Mouse (Mus musculus) CH12.LX (cell line): ENCODE results near the gene Cables2. TPM values are rescaled to one million over a fixed set of nuclear protein-coding genes. Genes with fewer than 3 reads are reported as not detected.
A peak's percentile ranks its signal among the peaks of the same experiment; 100 is the strongest.

ENCODE experiments used
- DNase-seq: peaks from one replicate; pipeline ENCODE4 v3.0.0-alpha.2; 2013; ENCODE audit errors: extremely low read depth
- H3K27ac ChIP-seq: 2 replicates; pipeline ENCODE4 v1.5.1; 2012; ENCODE audit warnings: low read depth, mild to moderate bottlenecking, control low read depth, moderate library complexity; ENCODE audit not compliant: insufficient read depth
- H3K27me3 ChIP-seq: replicated peaks from 2 replicates; pipeline ENCODE3; 2012; ENCODE audit warnings: inconsistent platforms
- H3K36me3 ChIP-seq, 2 experiments: replicated peaks in 1 of 2; 2 replicates each; pipeline versions ENCODE3 to v1.6.1; 2012; ENCODE audit warnings: inconsistent platforms in 1 of 2, low read length in 1 of 2, mild to moderate bottlenecking in 1 of 2, mixed read lengths in 1 of 2, moderate library complexity in 1 of 2; ENCODE audit not compliant: control insufficient read depth in 1 of 2, insufficient read depth in 1 of 2
- H3K4me1 ChIP-seq, 2 experiments: 2 replicates each; pipeline ENCODE4 v1.6.1; 2012; ENCODE audit warnings: inconsistent platforms in 1 of 2, moderate library complexity in 1 of 2; ENCODE audit not compliant: insufficient read depth in 2 of 2, control insufficient read depth in 1 of 2
- H3K4me2 ChIP-seq: 2 replicates; pipeline ENCODE4 v1.6.1; 2012; ENCODE audit warnings: low read depth, mild to moderate bottlenecking, control low read depth; ENCODE audit not compliant: poor library complexity, insufficient read depth, severe bottlenecking
- H3K4me3 ChIP-seq, 3 experiments: fragments of 150-350 bp in 1 of 3; sonication (generic) in 1 of 3; replicated peaks in 1 of 3; 2 replicates each; pipeline versions ENCODE3 to v1.5.1; 2011 to 2012; ENCODE audit warnings: low read depth in 2 of 3, low read length in 2 of 3, mild to moderate bottlenecking in 2 of 3, moderate library complexity in 2 of 3, control low read depth in 1 of 3, improper control_type of control experiment in 1 of 3, inconsistent platforms in 1 of 3, mixed read lengths in 1 of 3; ENCODE audit not compliant: poor library complexity in 1 of 3
- H3K79me2 ChIP-seq: replicated peaks from 2 replicates; pipeline ENCODE4 v1.6.1; 2012; ENCODE audit warnings: mild to moderate bottlenecking, moderate library complexity; ENCODE audit not compliant: control insufficient read depth, poor library complexity, insufficient read depth, severe bottlenecking; ENCODE audit errors: extremely low read depth
- H3K9ac ChIP-seq: 2 replicates; pipeline ENCODE4 v1.6.1; 2012; ENCODE audit warnings: low read depth, mild to moderate bottlenecking, control low read depth, moderate library complexity; ENCODE audit not compliant: insufficient read depth
- H3K9me3 ChIP-seq: replicated peaks from 2 replicates; pipeline ENCODE3; 2012; ENCODE audit warnings: low read length, inconsistent platforms, mixed read lengths
- BHLHE40 ChIP-seq: IDR thresholded peaks from 2 replicates; pipeline ENCODE4 v1.6.1; 2011; ENCODE audit warnings: mild to moderate bottlenecking, low read depth, low read length, improper control_type of control experiment
- CTCF ChIP-seq, 2 experiments: IDR thresholded peaks in 1 of 2; conservative IDR thresholded peaks in 1 of 2; 2 replicates each; pipeline ENCODE4 v1.5.1; 2011 to 2012; ENCODE audit warnings: low read depth in 2 of 2, low read length in 2 of 2, improper control_type of control experiment in 1 of 2, inconsistent platforms in 1 of 2, mild to moderate bottlenecking in 1 of 2, moderate library complexity in 1 of 2
- E2F4 ChIP-seq: IDR thresholded peaks from 2 replicates; pipeline ENCODE4 v1.6.1; 2011; ENCODE audit warnings: low read depth, low read length, improper control_type of control experiment; ENCODE audit not compliant: insufficient replicate concordance
- IRF4 ChIP-seq: IDR thresholded peaks from 2 replicates; pipeline ENCODE4 v1.6.1; 2014; ENCODE audit warnings: low read depth, mild to moderate bottlenecking, inconsistent platforms, low read length, improper control_type of control experiment
- JUN ChIP-seq: IDR thresholded peaks from 2 replicates; pipeline ENCODE4 v1.6.1; 2011; ENCODE audit warnings: low read depth, mild to moderate bottlenecking, low read length, improper control_type of control experiment, moderate library complexity; ENCODE audit not compliant: insufficient read depth
- RCOR1 ChIP-seq: conservative IDR thresholded peaks from 2 replicates; pipeline ENCODE4 v1.6.1; 2012; ENCODE audit warnings: low read depth, mild to moderate bottlenecking, inconsistent platforms, low read length, improper control_type of control experiment
- USF1 ChIP-seq: IDR thresholded peaks from 2 replicates; pipeline ENCODE4 v1.6.1; 2014; ENCODE audit warnings: low read depth, mild to moderate bottlenecking, inconsistent platforms, low read length, improper control_type of control experiment
- dilution Hi-C: fragments of 300-500 bp; cut with MboI; formaldehyde crosslinking; loops from 2 replicates; pipeline ENCODE4 v1.14.3; 2020; ENCODE audit warnings: low sequenced_read_pairs; ENCODE audit not compliant: extremely low pct_unique_long_range_greater_than_20kb, extremely low pct_ligation_motif_present
- in situ Hi-C: fragments of 300-500 bp; cut with MboI; formaldehyde crosslinking; loops from 3 replicates; pipeline ENCODE4 v1.14.3; 2019; ENCODE audit warnings: low sequenced_read_pairs, low pct_ligation_motif_present, low pct_unique_long_range_greater_than_20kb, mixed read lengths
- polyA plus RNA-seq: library from polyadenylated mRNA; unstranded; fragments of >175 nt; gene quantifications from 2 replicates; pipeline ENCODE4 v1.2.1, GENCODE M21; 2012; ENCODE audit warnings: low read depth; ENCODE audit not compliant: insufficient read length
- total RNA-seq, 2 experiments: library from RNA; depleted of rRNA; stranded (reverse); fragments of 300-350 nt in 1 of 2; fragments of >200 nt in 1 of 2; gene quantifications; 2 replicates each; pipeline ENCODE4 v1.2.3; 2012 to 2014

Cables2 gene
- total and polyA plus RNA-seq, 3 experiments: 13.0 to 29.9 (median 17.2) TPM

- peaks cover 0 to 3% of the 10 kb centered on the region in 2 experiments; a peak in 2 of 4 replicates for H3K4me1 ChIP-seq
- H3K4me3 ChIP-seq: no peak overlapping the region
- H3K36me3 ChIP-seq: no peaks in the 10 kb centered on the region
- dilution Hi-C loops (no loop called here), in situ Hi-C loops (no loop called here)
- no peaks in the 10 kb centered on the region for H3K79me2 ChIP-seq
- H3K27ac ChIP-seq: no peak overlapping the region
- TF ChIP-seq E2F4: no peak
- no peak for TF ChIP-seq BHLHE40
- TF ChIP-seq RCOR1: no peak
- no peak overlapping the region for H3K4me2 ChIP-seq
- no peak for DNase-seq
- peaks cover 4% of the 10 kb centered on the region for H3K9me3 ChIP-seq
- no peak overlapping the region for H3K9ac ChIP-seq
- peaks cover 51% of the 10 kb centered on the region for H3K27me3 ChIP-seq
Observed at GRCm38 (mm10) chr2:180215011-180215461, 58.3 kb downstream of the Cables2 start.

- H3K4me3 ChIP-seq: no peak overlapping the region
- H3K9me3 ChIP-seq: peaks cover 4% of the 10 kb centered on the region
- TF ChIP-seq IRF4: no peak
Observed at GRCm38 (mm10) chr2:180214352-180214978, 58.8 kb downstream of the Cables2 start.

GRCm38 (mm10) chr2:180212255-180212654 is 61.0 kb downstream of the Cables2 start:
- no peak for DNase-seq
- no peak overlapping the region for H3K4me2 ChIP-seq
- no peaks in the 10 kb centered on the region for H3K79me2 ChIP-seq
- peaks cover 0 to 3% of the 10 kb centered on the region in 2 experiments; a peak in 1 of 4 replicates for H3K4me1 ChIP-seq
- no peak overlapping the region for H3K9ac ChIP-seq
- H3K27me3 ChIP-seq: peaks cover 27% of the 10 kb centered on the region
- peaks cover 4% of the 10 kb centered on the region for H3K9me3 ChIP-seq
- no peak overlapping the region for H3K4me3 ChIP-seq
- no peaks in the 10 kb centered on the region for H3K36me3 ChIP-seq
- H3K27ac ChIP-seq: no peak overlapping the region
- in situ Hi-C loops: no loop called here
- TF ChIP-seq JUN (no peak), CTCF (conservative IDR thresholded peaks at IDR 0.05 in 1 of 2, IDR thresholded peaks at IDR 0.05 in 1 of 2; ENCODE audit: low read depth in 2 of 2, low read length in 2 of 2) (peak in 1 of 2 experiments; percentile 64; a peak in 2 of 4 replicates), USF1 (no peak)
- dilution Hi-C loops: no loop called here

More at GRCm38 (mm10) chr2:180214352-180214978, 58.8 kb downstream of the Cables2 start:
- H3K27me3 ChIP-seq: peaks cover 46% of the 10 kb centered on the region
- H3K79me2 ChIP-seq: no peaks in the 10 kb centered on the region
- no peak overlapping the region for H3K9ac ChIP-seq
- dilution Hi-C loops (no loop called here), in situ Hi-C loops (no loop called here)
- peaks cover 0 to 3% of the 10 kb centered on the region in 2 experiments; a peak in 2 of 4 replicates for H3K4me1 ChIP-seq
- no peak overlapping the region for H3K4me2 ChIP-seq
- DNase-seq: no peak
- H3K27ac ChIP-seq: no peak overlapping the region
- H3K36me3 ChIP-seq: no peaks in the 10 kb centered on the region
